Mouse (Mus musculus) liver, adult 2 months (tissue): Measurements from ENCODE around the gene Acsm2.

Experiments used
- CTCF ChIP-seq: fragments of 200-500 bp; IDR thresholded peaks from 2 replicates; pipeline ENCODE4 v1.5.1; 2011; ENCODE audit warnings: low read depth, low read length, control low read depth
- POLR2A ChIP-seq: fragments of 200-500 bp; IDR thresholded peaks from 2 replicates; pipeline ENCODE4 v1.6.1; 2011; ENCODE audit warnings: low read length, control low read depth; ENCODE audit not compliant: insufficient read depth; ENCODE audit errors: extremely low read depth

- TF ChIP-seq CTCF (no peak), POLR2A (no peak)
Measured at GRCm38 (mm10) chr7:119528617-119529016, 25.5 kb upstream of the Acsm2 start.
